Mouse (Mus musculus) activated CD4-positive, CD25-positive, alpha-beta regulatory T cell, adult 9 weeks (primary cell): ENCODE measurements around the gene Rasl2-9. TPM values are rescaled to one million over a fixed set of nuclear protein-coding genes. Genes with fewer than 3 reads are reported as not detected.

Experiments
- polyA plus RNA-seq: library from polyadenylated mRNA; unstranded; fragments of 100-300 nt; shearing (Covaris generic); gene quantifications from one replicate; pipeline ENCODE4 v1.2.1, GENCODE M21; 2017

Rasl2-9 gene
- polyA plus RNA-seq = 0.29 TPM

DNA sequence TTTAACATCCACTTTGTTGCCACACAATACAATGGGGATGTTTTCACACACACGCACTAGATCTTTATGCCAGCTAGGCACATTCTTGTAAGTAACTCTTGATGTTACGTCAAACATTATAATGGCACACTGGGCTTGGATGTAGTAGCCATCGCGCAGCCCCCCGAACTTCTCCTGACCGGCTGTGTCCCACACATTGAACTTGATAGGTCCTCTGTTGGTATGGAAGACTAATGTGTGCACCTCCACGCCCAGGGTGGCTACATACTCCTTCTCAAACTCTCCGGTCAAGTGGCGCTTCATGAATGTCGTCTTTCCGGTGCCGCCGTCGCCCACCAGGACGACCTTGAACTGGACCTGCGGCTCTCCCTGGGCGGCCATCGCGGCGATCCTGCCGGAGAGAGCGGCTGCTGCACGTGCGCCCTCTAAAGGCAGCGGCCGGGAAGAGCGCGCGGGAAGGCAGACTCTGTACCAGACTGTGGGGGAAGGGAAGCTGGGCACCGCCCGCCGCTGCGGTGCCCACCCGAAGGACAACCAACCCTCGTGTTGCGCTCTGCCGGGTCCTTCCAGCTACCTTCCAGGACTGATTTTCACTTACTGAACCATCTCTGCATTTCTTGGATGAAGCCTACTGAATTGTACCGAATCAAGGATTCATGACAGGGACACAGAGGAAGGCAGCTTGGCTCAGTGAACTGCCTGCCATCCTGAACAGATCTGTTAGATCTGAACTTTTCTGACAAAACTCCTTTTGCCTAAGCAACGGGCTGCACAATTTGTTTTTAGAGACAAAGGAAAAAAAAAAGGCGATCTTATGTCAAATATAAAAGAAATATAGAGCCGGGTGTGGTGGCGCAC is at the start of gene Rasl2-9:
Gene Rasl2-9 (minus strand): TSS at position 402 of the 858 bp plus-strand sequence.

DNA sequence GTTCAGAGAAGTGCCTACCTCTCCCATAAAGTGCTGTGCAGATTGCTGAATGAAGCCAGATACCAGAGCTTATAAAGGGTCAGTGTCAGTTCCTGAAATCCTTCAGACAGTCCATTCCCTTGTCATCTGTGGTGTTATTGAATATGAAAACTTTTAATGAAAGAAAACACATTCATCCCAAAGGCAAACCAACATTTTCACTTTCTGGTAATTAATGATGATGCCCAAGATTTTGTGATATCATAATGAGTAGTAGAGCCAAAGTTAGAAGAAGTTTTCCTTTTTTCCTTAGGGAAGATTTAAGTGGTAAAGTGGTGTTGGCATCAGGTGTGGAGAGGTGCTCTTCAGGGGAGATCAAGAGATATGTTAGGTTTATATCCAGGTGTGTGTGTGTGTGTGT is 23.8 kb upstream of the Rasl2-9 start, which contains the start of gene Vmn1r55:
Gene Vmn1r55 (minus strand): TSS at position 101 of the 400 bp plus-strand sequence.

DNA sequence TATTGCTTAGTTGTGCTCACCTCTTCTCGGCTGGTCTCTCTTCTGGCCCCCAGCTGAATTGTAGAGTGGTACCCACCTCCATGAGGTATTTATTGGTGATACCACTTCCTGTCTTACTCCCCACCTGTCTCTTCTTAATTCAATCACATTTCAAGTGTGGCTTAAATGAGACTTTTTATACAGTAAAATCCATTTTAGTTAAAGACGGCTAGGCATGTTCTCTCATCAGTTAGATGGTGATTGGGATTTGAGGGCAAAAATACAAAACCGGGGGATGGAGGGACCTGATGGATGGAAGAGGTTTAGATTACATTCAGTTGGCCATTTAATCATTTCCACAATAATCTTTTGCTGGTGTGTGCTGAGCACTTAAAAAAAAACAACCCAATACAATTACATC is 8.9 kb downstream of the Rasl2-9 start, which contains the start of gene Rfpl4:
Gene Rfpl4 (minus strand): TSS at position 101 of the 400 bp plus-strand sequence.

DNA sequence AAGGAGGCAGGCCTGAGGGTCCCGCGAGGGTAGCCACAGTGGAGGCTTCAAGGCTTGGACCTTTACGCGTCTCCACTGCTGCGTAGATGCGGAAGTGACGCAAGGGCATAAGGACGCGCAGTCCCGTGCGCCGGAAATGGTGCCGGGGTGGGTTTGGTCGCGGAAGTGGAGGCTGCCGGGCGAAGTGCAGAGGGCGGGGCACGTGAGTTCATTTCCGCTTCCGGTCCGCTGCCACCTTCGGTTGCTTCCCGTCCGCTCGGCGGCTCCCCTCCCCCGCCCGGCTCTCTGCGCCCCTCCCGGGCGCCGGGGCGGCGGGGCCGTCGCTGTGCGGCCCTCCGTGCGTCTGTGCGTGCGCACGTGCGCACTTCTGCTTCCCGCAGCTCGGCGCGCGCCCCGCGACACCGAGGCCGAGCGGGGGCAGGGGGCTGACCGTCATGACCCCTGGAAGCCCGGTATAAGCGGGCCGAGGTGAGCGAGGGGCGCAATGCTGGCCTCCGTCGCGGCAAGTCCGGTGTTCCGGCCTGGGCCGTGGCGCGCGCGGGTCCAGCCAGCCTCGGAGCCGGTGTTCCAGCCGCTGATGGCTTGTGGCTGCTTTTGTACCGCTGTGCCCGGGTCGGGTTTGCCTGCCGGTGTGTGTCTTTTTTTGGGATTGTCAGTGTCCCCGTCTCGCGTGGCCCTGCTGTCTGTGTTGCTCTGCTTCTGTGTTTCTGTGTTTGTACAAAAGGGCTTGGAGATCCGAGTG is 45.6 kb downstream of the Rasl2-9 start, which contains the start of gene Epn1:
Gene Epn1 (plus strand): TSS at position 226 of the 742 bp plus-strand sequence.

Other genes starting within 250 kb of the Rasl2-9 start
- gene Isoc2a, start 248.8 kb downstream of the Rasl2-9 start, polyA plus RNA-seq = 0.53 TPM
- not detected for gene Gm36210, start 219.4 kb downstream of the Rasl2-9 start, polyA plus RNA-seq
- gene Zfp628, start 210.7 kb downstream of the Rasl2-9 start, polyA plus RNA-seq = 1.6 TPM
- gene Nat14, start 203.9 kb downstream of the Rasl2-9 start, polyA plus RNA-seq = 0.90 TPM
- not detected for gene Ssc5d, start 200.2 kb downstream of the Rasl2-9 start, polyA plus RNA-seq
- 0.84 TPM for gene Sbk2, start 161.5 kb downstream of the Rasl2-9 start, polyA plus RNA-seq
- not detected for gene Sbk3, start 154.8 kb downstream of the Rasl2-9 start, polyA plus RNA-seq
- 13.5 TPM for gene Zfp579, start 129.8 kb downstream of the Rasl2-9 start, polyA plus RNA-seq
- 34.1 TPM for gene Zfp524, start 111.5 kb downstream of the Rasl2-9 start, polyA plus RNA-seq
- 39.2 TPM for gene Fiz1, start 111.3 kb downstream of the Rasl2-9 start, polyA plus RNA-seq
- 5.7 TPM for gene Gm44973, start 110.5 kb downstream of the Rasl2-9 start, polyA plus RNA-seq
- gene Zfp865, start 105.6 kb downstream of the Rasl2-9 start, polyA plus RNA-seq = 6.2 TPM
- gene Ccdc106, start 105.4 kb downstream of the Rasl2-9 start, polyA plus RNA-seq = not detected
- not detected for gene 4632433K11Rik, start 91.8 kb downstream of the Rasl2-9 start, polyA plus RNA-seq
- gene Zfp784, start 87.5 kb downstream of the Rasl2-9 start, polyA plus RNA-seq = 3.7 TPM
- 1.1 TPM for gene Zfp580, start 74.4 kb downstream of the Rasl2-9 start, polyA plus RNA-seq
- 98.6 TPM for gene U2af2, start 63.8 kb downstream of the Rasl2-9 start, polyA plus RNA-seq
- gene Epn1, start 45.7 kb downstream of the Rasl2-9 start, polyA plus RNA-seq = 12.4 TPM
- not detected for gene Rfpl4, start 9.0 kb downstream of the Rasl2-9 start, polyA plus RNA-seq
- gene Vmn1r55, start 23.7 kb upstream of the Rasl2-9 start, polyA plus RNA-seq = 0.12 TPM
- gene Vmn1r56, start 70.8 kb upstream of the Rasl2-9 start, polyA plus RNA-seq = not detected
- gene Vmn1r57, start 92.5 kb upstream of the Rasl2-9 start, polyA plus RNA-seq = not detected
- gene Gm5065, start 224.6 kb upstream of the Rasl2-9 start, polyA plus RNA-seq = not detected
- gene Nlrp2, start 225.1 kb upstream of the Rasl2-9 start, polyA plus RNA-seq = not detected